Mouse (Mus musculus): ENCODE measurements at regions not wholly inside any gene's neighbourhood (a gene's known extent, or its start where the extent isn't known, plus 50 kb on each side); places are given as distances from the start of the nearest gene placed in this dataset.
A peak's percentile ranks its signal among the peaks of the same experiment; 100 is the strongest.

DNA sequence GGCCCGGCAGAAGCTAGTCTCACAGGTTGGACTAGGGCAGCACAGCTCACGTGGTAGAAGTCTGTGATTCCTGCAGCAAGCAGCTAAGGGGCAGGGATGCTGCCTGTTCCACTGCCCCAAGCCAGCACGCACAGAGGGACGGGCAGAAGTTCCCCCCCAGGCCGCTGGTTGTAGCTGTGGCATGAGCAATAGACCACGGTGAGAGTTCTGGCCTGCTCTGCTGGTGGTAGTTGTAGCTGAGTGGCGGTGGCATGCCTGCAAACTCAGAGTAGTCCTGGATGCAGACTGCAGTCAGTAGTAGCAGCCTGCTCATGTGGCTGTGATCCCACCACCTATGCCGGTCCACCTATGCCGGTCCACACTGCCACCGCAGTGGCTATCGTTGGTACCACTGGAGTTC is 71.5 kb upstream of the Rpl39l start:
- ATAC-seq (ENCODE audit: low TSS enrichment): no peak

DNA sequence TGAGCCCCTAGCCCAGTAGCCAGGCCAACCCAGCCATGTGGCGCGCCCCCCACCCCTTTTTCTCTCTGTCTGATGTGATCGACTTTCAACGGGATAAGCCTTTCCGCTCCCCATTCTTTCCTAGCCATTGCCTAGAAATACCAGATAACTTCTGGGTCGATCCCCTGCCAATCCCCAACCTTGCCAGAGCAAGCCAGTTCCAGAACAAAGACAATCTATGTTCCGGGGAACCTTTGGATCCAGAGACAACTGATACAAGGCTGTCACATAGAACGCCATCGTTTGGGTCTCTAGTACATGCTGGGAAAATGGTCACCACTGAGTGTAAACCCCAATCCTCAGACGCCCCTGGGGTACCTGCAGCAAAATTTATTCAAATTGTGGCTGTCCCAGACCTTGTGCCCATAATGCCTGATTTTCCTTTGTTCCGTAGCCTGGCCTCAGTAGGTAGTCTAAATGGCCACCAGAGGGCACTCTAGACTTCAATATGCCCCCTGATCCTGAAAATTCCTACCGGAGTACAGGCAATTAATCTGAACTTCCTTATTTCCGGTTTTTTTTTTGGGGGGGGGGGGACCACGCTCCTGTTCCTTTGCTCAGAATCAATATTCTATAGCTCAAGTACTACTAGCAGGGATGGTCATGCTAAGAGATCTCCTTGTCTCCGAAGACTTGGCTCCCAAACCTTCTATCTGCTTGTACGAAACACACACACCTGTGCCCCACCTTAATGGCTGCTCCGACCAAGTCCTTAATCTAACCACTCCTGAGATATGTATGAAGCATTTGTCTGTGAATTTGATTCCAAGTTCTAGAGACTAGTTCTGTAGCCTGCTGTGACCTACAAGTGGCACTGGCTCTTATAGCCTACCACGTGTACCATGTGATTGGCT is 81.3 kb upstream of the Rpl39l start:
- peak; percentile 74 for ATAC-seq (ENCODE audit: low TSS enrichment)

DNA sequence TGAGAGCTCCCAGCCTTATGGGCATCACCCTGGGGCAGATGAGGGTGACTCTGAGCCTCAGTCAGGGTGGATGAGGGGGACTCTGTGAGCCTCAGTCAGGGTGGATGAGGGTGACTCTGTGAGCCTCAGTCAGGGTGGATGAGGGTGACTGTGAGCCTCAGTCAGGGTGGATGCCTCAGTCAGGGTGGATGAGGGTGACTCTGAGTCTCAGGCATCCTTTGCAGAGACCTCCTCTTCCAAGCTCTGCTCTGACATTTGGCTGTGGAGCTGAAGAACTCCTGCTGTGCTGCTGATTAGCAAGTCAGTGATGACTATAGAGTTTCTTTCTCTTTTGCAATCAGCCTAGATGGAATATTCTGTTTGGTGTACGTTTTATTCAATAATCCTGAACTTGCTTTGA is 83.7 kb upstream of the Rpl39l start:
- ATAC-seq (ENCODE audit: low TSS enrichment): no peak; the same call in 1 of the 2 replicates

DNA sequence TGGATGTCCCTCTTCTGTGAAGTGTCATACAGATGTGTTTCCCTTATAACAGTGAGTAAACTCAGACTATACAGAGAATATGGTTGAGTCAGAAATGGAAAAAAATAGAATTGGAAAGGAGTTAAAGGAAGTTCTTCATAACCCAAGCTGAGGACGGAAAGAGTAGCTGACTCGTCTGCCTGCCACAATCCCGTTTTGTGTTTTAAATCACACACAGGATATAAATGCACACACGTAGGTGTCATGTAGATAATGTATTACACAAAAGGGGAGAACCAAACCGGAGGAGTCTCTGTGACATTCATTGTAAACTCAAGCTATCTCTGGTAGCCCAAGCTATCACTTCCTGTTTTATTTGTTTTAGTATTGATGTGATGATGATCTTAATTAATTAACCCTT is 84.6 kb upstream of the Rpl39l start:
- peak; percentile 87 for ATAC-seq (ENCODE audit: low TSS enrichment)

DNA sequence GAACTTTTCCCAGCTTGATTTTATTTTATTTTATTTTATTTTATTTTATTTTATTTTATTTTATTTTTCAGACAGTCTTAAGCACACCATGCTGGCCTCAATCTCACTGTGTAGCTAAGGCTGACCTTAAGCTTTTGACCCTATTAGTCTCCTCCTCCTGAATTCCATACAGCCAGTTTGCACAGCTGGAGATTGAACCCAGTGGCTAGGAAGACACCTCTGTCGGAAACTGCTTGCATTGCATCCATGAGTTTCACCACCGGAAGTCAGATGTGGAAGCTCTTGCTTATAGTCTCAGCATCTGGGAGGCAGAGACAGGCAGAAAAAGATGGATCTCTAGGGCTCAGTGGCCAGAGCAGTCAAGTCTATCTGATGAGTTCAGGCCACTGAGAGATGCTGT is 86.4 kb upstream of the Grin2a start:
- ATAC-seq (ENCODE audit: low TSS enrichment): no peak

DNA sequence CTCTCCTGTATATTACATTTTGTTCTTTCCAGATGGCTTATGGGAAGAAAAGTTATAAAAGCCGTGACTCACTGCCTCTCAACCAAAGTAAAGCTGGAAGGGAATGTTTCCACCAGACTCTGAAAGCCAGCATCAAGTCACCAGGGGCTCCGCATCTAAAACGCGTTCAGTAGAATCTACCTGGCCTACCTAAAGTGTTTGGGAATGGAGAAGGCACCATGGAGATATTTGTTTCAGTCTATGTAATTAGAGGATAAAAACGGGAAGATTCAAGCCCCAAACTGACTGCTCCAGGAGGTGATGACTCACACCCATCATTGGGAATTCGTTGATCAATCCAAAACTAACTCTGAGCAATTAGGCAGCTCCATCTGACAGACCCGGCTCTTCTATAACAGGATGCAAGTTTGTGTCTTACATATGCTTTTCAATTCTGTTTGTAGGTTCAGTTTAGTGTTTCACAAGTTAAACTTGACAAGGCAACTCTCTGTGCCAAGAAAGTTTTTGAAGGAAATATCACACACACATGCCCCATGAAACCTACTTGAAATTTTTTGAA is 84.8 kb upstream of the Grin2a start:
- no peak for ATAC-seq (ENCODE audit: low TSS enrichment)

DNA sequence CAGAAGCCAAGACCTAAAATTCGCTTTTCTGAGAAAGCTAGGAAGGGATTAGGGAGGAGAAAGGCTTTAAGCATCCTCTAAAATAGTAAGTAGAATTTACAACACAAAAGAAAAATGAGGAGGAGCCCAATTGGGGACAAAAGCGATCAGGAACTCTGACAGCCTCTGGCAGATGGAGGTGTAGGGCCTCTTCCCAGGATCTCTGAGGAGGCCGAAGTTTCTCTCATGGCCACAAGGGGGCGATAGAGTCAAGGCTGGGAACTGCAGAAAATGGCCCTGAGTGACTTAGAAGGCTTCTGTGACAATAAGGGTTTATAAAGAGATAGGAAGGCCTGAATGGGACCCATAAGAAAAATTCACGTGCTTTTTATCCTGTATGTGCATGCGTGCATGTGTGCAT is 77.8 kb upstream of the Grin2a start:
- peak; percentile 89 for ATAC-seq (ENCODE audit: low TSS enrichment)

DNA sequence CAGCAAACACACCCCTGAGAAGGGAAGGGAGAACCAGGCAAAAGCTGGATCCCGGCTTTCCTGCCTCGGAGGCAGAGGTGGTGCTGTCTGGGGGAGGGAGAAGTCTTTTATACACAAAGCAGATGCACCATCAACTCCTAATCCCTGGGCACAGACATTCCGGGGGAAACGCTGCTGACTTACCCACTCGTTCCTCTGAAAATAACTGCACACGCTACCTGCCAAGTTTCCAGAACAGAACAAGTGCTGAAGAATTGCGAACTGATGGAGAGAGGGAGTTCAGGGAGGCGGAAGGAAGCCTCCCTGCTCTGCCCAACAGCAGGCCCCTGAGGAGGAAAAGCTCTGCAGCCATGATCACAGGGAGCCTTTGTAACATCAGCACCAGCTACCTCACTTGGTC is 68.1 kb upstream of the Grin2a start:
- ATAC-seq (ENCODE audit: low TSS enrichment): peak; percentile 84

DNA sequence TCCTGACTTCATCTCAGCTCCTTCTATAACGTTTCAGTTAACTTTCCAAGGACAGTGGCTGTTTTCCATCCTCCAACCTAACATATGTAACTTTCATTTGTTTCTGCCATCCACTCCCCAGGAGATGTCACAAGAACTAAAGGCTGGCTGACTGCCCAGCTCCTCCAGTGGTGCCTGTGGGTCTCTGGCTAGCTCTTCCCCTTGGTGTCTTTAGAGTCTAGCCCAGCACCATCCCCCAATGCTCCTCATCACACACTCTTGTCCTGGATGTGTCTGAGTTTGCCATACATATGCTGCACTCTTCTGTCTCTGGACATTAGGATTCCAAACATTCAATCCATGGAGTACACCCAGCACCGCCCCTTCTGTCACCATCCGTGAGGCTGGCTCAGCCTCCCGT is 62.7 kb upstream of the Grin2a start:
- no peak for ATAC-seq (ENCODE audit: low TSS enrichment)
